Mouse (Mus musculus) thymus, adult 2 months (tissue): ENCODE results near the gene Piwil4. TPM values are rescaled to one million over a fixed set of nuclear protein-coding genes. Genes with fewer than 3 reads are reported as not detected.

ENCODE experiments used
- DNase-seq: peaks from one replicate; pipeline ENCODE4 v3.0.0; 2021
- H3K27ac ChIP-seq: fragments of 200-500 bp; 2 replicates; pipeline ENCODE4 v1.5.1; 2012; ENCODE audit warnings: low read length, control low read depth; ENCODE audit not compliant: control insufficient read depth, insufficient read depth
- H3K27me3 ChIP-seq: fragments of 200-500 bp; 2 replicates; pipeline ENCODE4 v1.6.1; 2012; ENCODE audit warnings: mild to moderate bottlenecking, low read length, moderate library complexity, mixed read lengths; ENCODE audit not compliant: control insufficient read depth, insufficient read depth
- H3K36me3 ChIP-seq: fragments of 200-500 bp; 2 replicates; pipeline ENCODE4 v1.6.1; 2012; ENCODE audit warnings: mild to moderate bottlenecking, low read length, moderate library complexity; ENCODE audit not compliant: control insufficient read depth, insufficient read depth
- H3K4me1 ChIP-seq: fragments of 200-500 bp; replicated peaks from 2 replicates; pipeline ENCODE4 v1.6.1; 2012; ENCODE audit warnings: low read length; ENCODE audit not compliant: control insufficient read depth, insufficient read depth
- H3K4me3 ChIP-seq: fragments of 200-500 bp; 2 replicates; pipeline ENCODE4 v1.5.1; 2012; ENCODE audit warnings: mild to moderate bottlenecking, low read length, control low read depth, moderate library complexity; ENCODE audit not compliant: control insufficient read depth, insufficient read depth
- CTCF ChIP-seq: fragments of 200-500 bp; IDR thresholded peaks from 2 replicates; pipeline ENCODE4 v1.5.1; 2012; ENCODE audit warnings: mild to moderate bottlenecking, control low read depth, low read length, moderate library complexity, borderline replicate concordance; ENCODE audit not compliant: control insufficient read depth, poor library complexity, insufficient read depth; ENCODE audit errors: extremely low read depth
- POLR2A ChIP-seq: fragments of 200-500 bp; IDR thresholded peaks from 2 replicates; pipeline ENCODE4 v1.6.1; 2012; ENCODE audit warnings: mild to moderate bottlenecking, low read length, control low read depth, moderate library complexity; ENCODE audit not compliant: control insufficient read depth, poor library complexity, insufficient read depth; ENCODE audit errors: extremely low read depth
- WGBS: fragments of 180-500 bp; shearing (Covaris S2); methylation state at CpG from one replicate; pipeline ENCODE4 v1.1.7; 2018; 5-methylcytosine and 5-hydroxymethylcytosine counted together
- polyA plus RNA-seq: library from polyadenylated mRNA; depleted of rRNA; stranded (reverse); fragments of >200 nt; gene quantifications from 2 replicates; pipeline ENCODE4 v1.2.3, GENCODE M21; 2012; rRNA removed

The Piwil4 gene
- 1.0 and 1.1 TPM in 2 replicates for polyA plus RNA-seq

- Histone ChIP-seq H3K27me3 (no peaks in the 10 kb centered on the region), H3K4me3 (no peak within 1 kb of the TSS), H3K4me1 (no peaks in the 10 kb centered on the region), H3K36me3 (no peaks in the 10 kb centered on the region), H3K27ac (no peak within 1 kb of the TSS)
- TF ChIP-seq CTCF: no peak
- TF ChIP-seq POLR2A: no peak
- 95% methylated on average over 19 of the region's 19 CpGs for WGBS
- no peak for DNase-seq
Measured at GRCm38 (mm10) chr9:14740151-14740924, at the start of gene Piwil4. Gene Piwil4 (minus strand): TSS chr9:14740733.

GRCm38 (mm10) chr9:14787356-14787755 lies 46.8 kb upstream of the Piwil4 start:
- Histone ChIP-seq H3K27ac (no peak overlapping the region), H3K36me3 (peaks cover 40% of the 10 kb centered on the region), H3K4me3 (no peak overlapping the region), H3K27me3 (no peaks in the 10 kb centered on the region), H3K4me1 (no peaks in the 10 kb centered on the region)
- DNase-seq: no peak
- TF ChIP-seq CTCF: no peak
- no peak for TF ChIP-seq POLR2A
- WGBS: 93% methylated on average over 6 of the region's 6 CpGs

- peak within 1 kb of the TSS; percentile 89 for H3K4me3 ChIP-seq
- H3K36me3 ChIP-seq: peaks cover 28% of the 10 kb centered on the region
- peak within 1 kb of the TSS; percentile 73 for H3K27ac ChIP-seq
- DNase-seq: peak; percentile 89
- no peaks in the 10 kb centered on the region for H3K4me1 ChIP-seq
- no peaks in the 10 kb centered on the region for H3K27me3 ChIP-seq
- WGBS: under 1% methylated on average over 62 of the region's 62 CpGs
- TF ChIP-seq POLR2A (peak; percentile 57; the same call in 1 of the 2 replicates), CTCF (0 out of 2 replicates have a peak, but pooled peaks have one; percentile 5)
Measured at GRCm38 (mm10) chr9:14784039-14785002, 43.8 kb upstream of the Piwil4 start, which contains the start of the genes Mre11a and Ankrd49. Gene Mre11a (plus strand): TSS chr9:14784654. Gene Ankrd49 (minus strand): TSS chr9:14784856.

- no peak for TF ChIP-seq POLR2A
- WGBS: 96% methylated on average over 13 of the region's 13 CpGs
- H3K4me1 ChIP-seq: no peaks in the 10 kb centered on the region
- no peak overlapping the region for H3K27ac ChIP-seq
- no peaks in the 10 kb centered on the region for H3K27me3 ChIP-seq
- no peak overlapping the region for H3K4me3 ChIP-seq
- no peak for DNase-seq
- peaks cover 11% of the 10 kb centered on the region for H3K36me3 ChIP-seq
Measured at GRCm38 (mm10) chr9:14778341-14778740, 37.8 kb upstream of the Piwil4 start.

- Histone ChIP-seq H3K27ac (no peak overlapping the region), H3K27me3 (no peaks in the 10 kb centered on the region), H3K4me1 (no peaks in the 10 kb centered on the region; the same call in 1 of the 2 replicates), H3K4me3 (no peak overlapping the region), H3K36me3 (no peaks in the 10 kb centered on the region)
- DNase-seq: no peak
- TF ChIP-seq POLR2A (no peak), CTCF (no peak)
- WGBS: 49% methylated on average over 2 of the region's 2 CpGs
Measured at GRCm38 (mm10) chr9:14773813-14774212, 33.3 kb upstream of the Piwil4 start.

- TF ChIP-seq CTCF (no peak), POLR2A (no peak)
- Histone ChIP-seq H3K4me3 (no peak overlapping the region), H3K27me3 (no peaks in the 10 kb centered on the region), H3K36me3 (no peaks in the 10 kb centered on the region), H3K27ac (no peak overlapping the region), H3K4me1 (no peaks in the 10 kb centered on the region; the same call in 1 of the 2 replicates)
- WGBS: 95% methylated on average over 2 of the region's 2 CpGs
- DNase-seq: no peak
Measured at GRCm38 (mm10) chr9:14772074-14772473, 31.5 kb upstream of the Piwil4 start.
